ENCODE assay signal across 11 mouse cellular contexts in genomic region chr9:35592903-35593302, GRCm38 (mm10). TPM values are rescaled to one million over a fixed set of nuclear protein-coding genes. Genes with fewer than 3 reads are reported as not detected.
DNase-seq lines count a peak whose midpoint lies in the region; TF ChIP-seq lines count a peak whose summit lies in the region.
"Had no signal": no experiment of that assay in that cellular context is flagged by ENCODE, and none has a peak within 500 bp of the region (broad histone marks: within the 10 kb centered on the region; RNA-seq: fewer than 3 reads in every experiment).

No protein-coding gene starts in this region.

- no peak for TF ChIP-seq POLR2A in MEL (IDR thresholded peaks at IDR 0.05; ENCODE audit: control insufficient read depth in 1 of 2, insufficient read depth in 1 of 2, low read depth in 1 of 2, low read length in 2 of 2, poor library complexity in 1 of 2)

- peak; percentile 26 to 66 (median 39); a peak in 5 of 6 replicates for TF ChIP-seq CTCF in MEL (IDR thresholded peaks at IDR 0.05 in 2 of 3, conservative IDR thresholded peaks at IDR 0.05 in 1 of 3; ENCODE audit: control insufficient read depth in 1 of 3, insufficient read depth in 1 of 3, low read depth in 2 of 3, low read length in 3 of 3, poor library complexity in 1 of 3, severe bottlenecking in 1 of 3)

- H3K9ac ChIP-seq in MEL (ENCODE audit: control insufficient read depth, low read depth, low read length, poor library complexity, severe bottlenecking), result no peak overlapping the region
- H3K9ac ChIP-seq: embryonic facial prominence, embryonic 13.5 days had no signal

- H3K27ac ChIP-seq in MEL (ENCODE audit: control insufficient read depth, low read depth, low read length), result no peak overlapping the region
- H3K27ac ChIP-seq: embryonic facial prominence, embryonic 13.5 days had no signal

- H3K79me2 ChIP-seq in MEL (ENCODE audit: control insufficient read depth, insufficient read depth, low read length, poor library complexity), result no peaks in the 10 kb centered on the region

- peak; percentile 45 to 54 for DNase-seq in left cerebral cortex, adult 18-20 months (ENCODE audit: low spot score in 2 of 2)
- no peak for DNase-seq in left cerebral cortex, adult 11 months (ENCODE audit: low spot score)
- DNase-seq in MEL (ENCODE audit: low read depth, low spot score), result peak; percentile 44
- peak; percentile 52 for DNase-seq in embryo, embryonic 10.5 days (ENCODE audit: low spot score)
- peak; percentile 52 to 61 for DNase-seq in left cerebral cortex, postnatal 14 days (ENCODE audit: low spot score in 2 of 2)
- no peak for DNase-seq in cerebellum, adult 8-10 months
- no peak for DNase-seq in heart, adult 8-10 months (ENCODE audit: low spot score)
- DNase-seq in cerebellum, postnatal 4 days (ENCODE audit: low spot score in 2 of 2), result no peak

- H3K4me3 ChIP-seq in MEL (ENCODE audit: control insufficient read depth in 1 of 2, insufficient read depth in 1 of 2, low read depth in 2 of 2, low read length in 2 of 2), result no peak overlapping the region
- H3K4me3 ChIP-seq: embryonic facial prominence, embryonic 13.5 days had no signal

- no peaks in the 10 kb centered on the region for H3K4me1 ChIP-seq in MEL (ENCODE audit: control insufficient read depth in 1 of 2, insufficient read depth in 2 of 2, low read length in 2 of 2)
- H3K4me1 ChIP-seq: embryonic facial prominence, embryonic 13.5 days had no signal

- H3K27me3 ChIP-seq in MEL (ENCODE audit: control insufficient read depth in 1 of 2, insufficient read depth in 2 of 2, low read length in 2 of 2), result no peaks in the 10 kb centered on the region
- H3K27me3 ChIP-seq: embryonic facial prominence, embryonic 13.5 days had no signal

- intact Hi-C loops in left cerebral cortex, postnatal 14 days (cut with DNase I), result loop anchor here (5.0 to 10.0 kb wide), 3 partner anchors 114 to 1122 kb away; no protein-coding TSS in a partner anchor

- H3K36me3 ChIP-seq in MEL (ENCODE audit: control insufficient read depth in 1 of 2, insufficient read depth in 2 of 2, low read length in 2 of 2), result no peaks in the 10 kb centered on the region
- H3K36me3 ChIP-seq: embryonic facial prominence, embryonic 13.5 days had no signal

- TF ChIP-seq EP300 in MEL (IDR thresholded peaks at IDR 0.05; ENCODE audit: low read depth in 1 of 2, low read length in 2 of 2), result no peak

- peak; percentile 67 for TF ChIP-seq RAD21 in MEL (IDR thresholded peaks at IDR 0.05; ENCODE audit: low read depth, low read length)

- H3K9me3 ChIP-seq in MEL (replicated peaks; ENCODE audit: insufficient read depth, low read length), result no peaks in the 10 kb centered on the region
- H3K9me3 ChIP-seq: embryonic facial prominence, embryonic 13.5 days had no signal

TF ChIP-seq in MEL, 35 proteins besides CTCF, POLR2A, EP300 and RAD21:
- peak; percentile 63 for TF ChIP-seq SMC3 (IDR thresholded peaks at IDR 0.05; ENCODE audit: low read depth, low read length)
- peak; percentile 43; the same call in 1 of the 2 replicates for TF ChIP-seq ZC3H11A (IDR thresholded peaks at IDR 0.05; ENCODE audit: low read depth, low read length)
- no peak for TF ChIP-seq USF2 (IDR thresholded peaks at IDR 0.05; ENCODE audit: borderline replicate concordance in 1 of 2, insufficient read depth in 1 of 2, low read depth in 1 of 2, low read length in 2 of 2)

RNA-seq across cellular contexts. Expression of gene Pate4, which starts 18.8 kb away (rescaled TPM):
- total RNA-seq in left cerebral cortex, adult 18-20 months (2021), result not detected
- total RNA-seq in MEL (2012; rRNA removed), result not detected in 2 replicates
- not detected for polyA plus RNA-seq in MEL (2012; ENCODE audit: insufficient read depth in 1 of 2, insufficient read length in 2 of 2, low read depth in 1 of 2, low replicate concordance in 2 of 2, missing spikeins in 1 of 2)
- total RNA-seq in left cerebral cortex, postnatal 14 days (2021), result not detected
- total RNA-seq in heart, adult 8-10 months (2022), result not detected
- total RNA-seq: layer of hippocampus, postnatal 25 days; neutrophil, adult 5-6 weeks had no signal
- polyA plus RNA-seq: embryonic facial prominence, embryonic 13.5 days had no signal

RNA-seq across cellular contexts. Expression of gene Hyls1, which starts 22.7 kb away (rescaled TPM):
- 1 to 10 TPM; 9.0 to 9.1 TPM for total RNA-seq in left cerebral cortex, adult 18-20 months (2021)
- 10.6 and 13.6 TPM in 2 replicates for total RNA-seq in MEL (2012; rRNA removed)
- polyA plus RNA-seq in MEL (2012; ENCODE audit: insufficient read depth in 1 of 2, insufficient read length in 2 of 2, low read depth in 1 of 2, low replicate concordance in 2 of 2, missing spikeins in 1 of 2), result 10 to 100 TPM in 1 of 2 experiments, not detected in 1; 10.5 TPM
- 1 to 10 TPM; 7.3 to 8.8 TPM for total RNA-seq in left cerebral cortex, postnatal 14 days (2021)
- total RNA-seq in heart, adult 8-10 months (2022), result 1 to 10 TPM; 1.2 to 2.8 (median 2.0) TPM

RNA-seq across cellular contexts. Expression of gene Pate2, which starts 22.8 kb away (rescaled TPM):
- under 1 TPM; 0.93 to 0.98 TPM for total RNA-seq in left cerebral cortex, adult 18-20 months (2021)
- 0.16 and 0.23 TPM in 2 replicates for total RNA-seq in MEL (2012; rRNA removed)
- under 1 TPM in 1 of 2 experiments, not detected in 1; 0.29 TPM for polyA plus RNA-seq in MEL (2012; ENCODE audit: insufficient read depth in 1 of 2, insufficient read length in 2 of 2, low read depth in 1 of 2, low replicate concordance in 2 of 2, missing spikeins in 1 of 2)
- total RNA-seq in left cerebral cortex, postnatal 14 days (2021), result under 1 TPM; 0.59 to 0.64 TPM
- not detected for total RNA-seq in heart, adult 8-10 months (2022)
- total RNA-seq: neutrophil, adult 5-6 weeks had no signal

RNA-seq across cellular contexts. Expression of gene Pus3, which starts 34.5 kb away (rescaled TPM):
- total RNA-seq in left cerebral cortex, adult 18-20 months (2021), result 10 to 100 TPM; 12.0 to 12.1 TPM
- 20.0 and 23.8 TPM in 2 replicates for total RNA-seq in MEL (2012; rRNA removed)
- 10 to 100 TPM in 1 of 2 experiments, not detected in 1; 15.8 TPM for polyA plus RNA-seq in MEL (2012; ENCODE audit: insufficient read depth in 1 of 2, insufficient read length in 2 of 2, low read depth in 1 of 2, low replicate concordance in 2 of 2, missing spikeins in 1 of 2)
- 10 to 100 TPM; 10.6 to 11.1 TPM for total RNA-seq in left cerebral cortex, postnatal 14 days (2021)
- total RNA-seq in heart, adult 8-10 months (2022), result 1 to 10 TPM; 5.1 to 6.3 (median 5.7) TPM

RNA-seq across cellular contexts. Expression of gene Ddx25, which starts 34.6 kb away (rescaled TPM):
- total RNA-seq in left cerebral cortex, adult 18-20 months (2021), result 10 to 100 TPM; 17.7 to 18.4 TPM
- 0.33 and 0.35 TPM in 2 replicates for total RNA-seq in MEL (2012; rRNA removed)
- under 1 TPM in 1 of 2 experiments, not detected in 1; 0.35 TPM for polyA plus RNA-seq in MEL (2012; ENCODE audit: insufficient read depth in 1 of 2, insufficient read length in 2 of 2, low read depth in 1 of 2, low replicate concordance in 2 of 2, missing spikeins in 1 of 2)
- 10 to 100 TPM; 13.6 to 14.3 TPM for total RNA-seq in left cerebral cortex, postnatal 14 days (2021)
- total RNA-seq in heart, adult 8-10 months (2022), result under 1 TPM in 1 of 4 experiments, not detected in 3; 0.03 TPM

Comparison
In these comparisons a context has a peak if more than half of its experiments do, and no peak if none do; other contexts are left out.
1. DNase-seq: peak in left cerebral cortex, adult 18-20 months (2 of 2), MEL (single experiment), embryo, embryonic 10.5 days (single experiment) and left cerebral cortex, postnatal 14 days (2 of 2); none in left cerebral cortex, adult 11 months (single experiment), cerebellum, adult 8-10 months (single experiment), heart, adult 8-10 months (single experiment) and cerebellum, postnatal 4 days (0 of 2).